Mouse (Mus musculus) monocyte, adult 2 months (primary cell): ENCODE data around the gene Madd.

ENCODE experiments used
- DNase-seq, 2 experiments: peaks; one replicate each; pipeline ENCODE4 v3.0.0; 2022; ENCODE audit warnings: low spot score in 2 of 2, low read depth in 1 of 2

Gene Madd

DNA sequence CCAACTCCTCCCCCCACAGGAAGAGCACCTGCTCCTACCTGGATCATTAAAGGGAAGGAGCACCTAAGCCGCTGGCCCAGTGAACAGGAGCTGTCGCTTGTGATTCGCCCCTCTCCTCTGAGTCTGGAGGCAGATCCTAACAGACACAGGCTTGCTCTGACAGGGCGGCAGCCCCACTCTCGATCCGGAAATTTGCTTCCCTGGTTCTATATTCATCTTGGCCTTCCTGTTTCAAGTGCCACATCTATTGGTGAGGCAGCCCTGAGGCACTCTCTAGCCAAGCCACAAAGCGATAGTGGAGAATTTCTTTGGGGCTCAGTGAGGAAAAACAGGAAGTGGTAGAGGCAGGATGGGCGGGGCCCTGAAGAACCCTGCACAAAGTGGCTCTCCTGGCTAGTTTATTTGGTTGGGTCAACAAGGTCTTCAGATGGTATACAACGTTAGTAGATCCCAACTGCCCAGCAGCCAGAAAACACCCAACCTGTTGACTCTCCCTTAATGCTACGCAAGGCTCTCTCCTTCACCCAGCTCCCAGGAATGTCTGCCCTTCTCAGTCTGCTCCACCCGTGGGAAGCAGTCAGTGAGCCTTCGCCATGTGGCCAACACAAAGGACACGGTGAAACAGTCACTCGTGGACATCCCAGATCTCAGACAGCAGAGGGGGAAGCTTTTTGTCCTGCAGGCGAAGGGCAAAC, at the start of gene Madd:
Madd (minus strand) TSS at position 127 of the 695 bp plus-strand sequence.
- DNase-seq: peak; percentile 64 to 76

DNA sequence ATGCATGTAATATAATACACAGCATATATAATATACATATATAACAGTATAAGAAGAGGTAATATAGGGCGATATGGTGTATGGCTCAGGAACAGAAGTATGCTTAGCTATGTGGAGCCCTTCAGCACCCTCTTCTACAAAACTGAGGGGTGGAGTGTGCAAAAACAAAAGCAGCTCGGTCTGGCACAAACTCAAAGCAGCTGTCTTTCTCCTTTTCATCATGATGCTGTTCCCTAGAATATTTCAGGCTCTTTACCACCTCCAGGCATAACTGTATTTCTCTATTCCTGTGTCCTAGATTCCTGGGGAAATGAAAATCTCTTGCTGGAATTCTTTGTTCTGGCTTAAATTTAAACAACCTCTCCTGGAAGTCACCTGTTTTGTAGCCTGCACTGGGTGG, 46.1 kb upstream of the Madd start:
- DNase-seq: no peak

DNA sequence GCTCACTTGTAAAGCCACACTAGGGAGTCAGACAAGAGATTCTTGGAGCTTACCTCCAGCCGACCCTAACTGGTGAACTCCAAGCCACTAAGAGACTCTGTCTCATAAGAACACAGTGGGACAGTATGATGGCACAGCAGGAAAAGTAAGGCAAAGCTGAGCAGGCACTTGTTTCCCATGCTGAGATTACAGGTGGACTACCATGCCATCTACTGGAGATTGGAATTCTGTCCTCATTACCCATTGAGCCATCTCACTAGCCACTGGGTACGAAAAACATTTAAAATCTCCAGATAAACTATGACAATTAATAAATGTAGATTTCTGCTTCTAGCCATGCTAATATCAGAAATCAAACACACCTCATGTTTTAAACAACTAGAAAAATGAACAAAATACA, 40.0 kb upstream of the Madd start:
- DNase-seq: no peak

DNA sequence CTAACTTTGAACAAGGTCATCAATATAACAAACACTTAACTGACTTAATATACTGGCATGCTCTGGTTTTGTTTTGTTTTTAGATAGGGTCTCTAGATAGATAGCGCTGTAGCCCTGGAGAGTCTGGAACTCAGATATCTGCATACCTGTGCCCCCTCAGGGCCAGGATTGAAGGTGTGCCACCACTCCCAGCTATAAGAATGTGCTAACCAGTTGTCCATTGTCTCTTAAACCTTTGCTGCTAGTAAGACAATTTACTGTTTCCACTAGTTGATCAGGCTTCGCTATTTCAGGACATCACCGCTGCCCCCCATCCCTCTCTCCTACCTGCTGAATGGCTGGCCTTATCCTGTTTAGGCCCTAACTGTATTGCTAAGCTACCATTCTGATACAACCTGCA, 36.9 kb upstream of the Madd start:
- no peak for DNase-seq

DNA sequence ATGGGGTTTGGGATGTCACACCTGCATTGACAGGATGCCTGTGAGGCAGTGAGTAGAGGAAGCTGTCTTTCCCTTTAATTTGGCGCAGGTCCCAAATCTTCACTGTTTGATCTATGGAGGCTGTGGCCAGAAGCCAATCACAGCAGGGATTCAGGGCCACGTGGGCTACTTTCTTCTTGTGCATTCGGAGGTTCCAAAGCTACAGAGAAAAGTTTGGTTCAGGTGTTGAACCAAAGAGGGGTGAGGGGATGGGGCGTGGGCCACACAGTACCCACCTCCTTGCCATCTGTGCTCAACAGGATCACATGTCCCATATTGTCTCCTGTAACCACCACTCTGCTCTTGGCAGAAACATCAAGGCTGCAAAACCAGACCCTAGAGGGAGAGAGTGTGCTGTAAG, 33.4 kb upstream of the Madd start:
- no peak for DNase-seq

DNA sequence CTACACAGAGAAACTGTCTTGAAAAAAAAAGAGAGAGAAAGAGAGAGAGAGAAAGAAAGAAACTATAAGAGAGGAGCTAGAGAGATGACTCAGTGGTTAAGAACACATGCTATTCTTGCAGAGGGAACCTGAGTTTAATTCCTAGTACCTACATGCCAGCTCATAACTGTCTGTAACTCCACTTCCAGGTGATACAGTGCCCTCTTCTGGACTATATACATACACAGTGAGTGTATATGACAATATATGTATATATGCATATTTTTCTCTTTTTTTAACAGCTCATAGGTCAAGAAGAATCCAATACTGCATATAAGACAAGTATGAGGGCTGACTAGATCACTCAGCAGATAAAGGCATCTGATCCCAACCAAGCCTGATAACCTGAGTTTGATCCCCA, 29.7 kb upstream of the Madd start:
- DNase-seq: no peak

DNA sequence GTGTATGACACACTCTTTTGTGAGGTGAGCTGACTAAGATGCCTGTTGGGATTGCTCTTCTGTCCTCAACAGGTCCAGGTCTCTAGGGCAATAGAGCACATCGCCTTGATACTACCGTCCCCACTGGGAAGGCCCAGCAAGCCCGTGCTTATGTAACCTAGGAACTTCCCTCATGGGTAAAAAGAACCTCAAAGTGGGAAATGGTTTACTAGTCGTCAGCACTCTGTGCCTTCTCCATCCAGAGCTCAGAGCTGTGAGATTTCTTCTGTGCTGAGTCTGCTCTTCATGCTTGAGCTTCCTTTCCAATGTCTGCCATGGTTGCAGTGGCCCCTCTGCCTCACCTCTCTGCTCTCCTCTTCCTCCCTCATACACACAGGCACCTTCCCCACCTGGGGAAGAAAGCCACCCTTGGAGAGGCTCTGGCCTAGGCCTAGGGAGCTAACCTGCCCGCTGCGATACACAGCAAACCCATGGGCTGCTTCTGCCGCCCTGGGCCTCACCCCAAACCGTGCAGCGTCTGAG, 22.7 kb upstream of the Madd start:
- DNase-seq: peak in 1 of 2 experiments; percentile 50

DNA sequence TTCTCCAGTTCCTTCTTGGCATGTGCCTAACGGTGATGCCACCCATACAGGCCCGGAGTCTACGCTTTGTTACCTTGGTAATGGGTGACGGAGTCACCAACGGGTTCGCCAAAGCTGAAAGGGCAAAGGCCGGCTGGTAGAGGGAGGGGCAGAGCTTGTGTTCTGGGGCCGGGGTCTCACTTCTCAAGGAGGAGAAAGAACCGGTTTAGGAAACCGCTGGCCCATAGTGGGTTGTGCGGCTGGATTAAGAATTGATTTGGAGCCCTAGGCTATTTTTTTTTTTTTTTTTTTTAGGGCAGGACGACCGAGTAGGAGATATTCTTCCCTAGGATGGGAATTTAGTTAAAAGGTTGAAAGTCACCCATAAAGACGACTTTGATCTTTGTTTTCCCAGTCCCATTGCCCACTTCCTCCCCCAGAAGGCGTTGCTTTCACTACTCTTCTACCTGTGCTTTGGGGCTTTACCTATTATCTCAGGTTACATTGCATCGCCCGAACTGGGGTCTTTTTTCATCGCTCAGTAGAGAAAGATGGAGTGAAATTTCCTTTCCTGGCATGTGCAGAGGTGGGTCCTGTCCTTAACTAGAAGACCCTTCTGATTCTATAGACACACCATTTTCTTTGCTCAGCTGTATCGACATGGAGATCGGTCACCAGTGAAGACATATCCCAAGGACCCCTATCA, 19.5 kb upstream of the Madd start:
- no peak for DNase-seq

DNA sequence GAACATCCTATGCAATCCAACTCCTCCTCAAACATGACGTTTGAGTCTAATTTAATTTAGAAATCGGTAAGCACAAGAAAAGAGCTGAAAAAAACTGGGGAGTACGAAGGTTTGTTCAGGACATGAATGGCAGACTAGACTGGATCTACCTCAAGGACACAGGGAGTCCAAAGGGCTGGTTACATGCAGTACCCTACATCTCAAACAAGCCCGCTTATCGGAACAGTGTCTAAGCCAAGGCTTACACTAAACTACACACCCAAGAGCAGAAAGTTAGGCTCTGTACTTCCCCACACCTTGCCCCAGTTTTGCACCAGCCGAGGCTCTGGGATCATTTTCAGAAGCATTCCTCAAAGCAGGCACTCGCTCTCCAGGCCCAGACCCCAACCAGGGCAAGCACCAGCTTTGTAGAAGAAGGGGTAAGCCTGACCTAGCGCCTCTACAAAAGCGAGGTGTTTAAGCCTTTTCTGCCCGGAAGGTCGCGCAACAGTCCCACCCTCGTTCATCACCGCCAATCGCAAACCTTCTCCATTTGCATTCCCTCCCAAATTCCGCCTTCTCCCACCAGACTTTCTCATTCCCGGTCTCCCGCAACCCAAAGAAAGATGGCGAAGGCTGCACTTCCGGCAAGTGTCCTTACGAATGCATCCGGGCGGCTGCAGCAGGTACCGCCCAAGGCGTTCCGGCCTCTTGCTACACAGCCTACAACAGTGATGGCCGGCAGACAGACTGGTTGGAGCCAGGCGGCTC, 18.8 kb upstream of the Madd start, which contains the start of the genes Nr1h3 and Acp2:
Nr1h3 (minus strand) TSS at position 613 of the 750 bp plus-strand sequence.
Acp2 (plus strand) TSS at position 664 of the 750 bp plus-strand sequence.
- peak; percentile 81 to 92 for DNase-seq

DNA sequence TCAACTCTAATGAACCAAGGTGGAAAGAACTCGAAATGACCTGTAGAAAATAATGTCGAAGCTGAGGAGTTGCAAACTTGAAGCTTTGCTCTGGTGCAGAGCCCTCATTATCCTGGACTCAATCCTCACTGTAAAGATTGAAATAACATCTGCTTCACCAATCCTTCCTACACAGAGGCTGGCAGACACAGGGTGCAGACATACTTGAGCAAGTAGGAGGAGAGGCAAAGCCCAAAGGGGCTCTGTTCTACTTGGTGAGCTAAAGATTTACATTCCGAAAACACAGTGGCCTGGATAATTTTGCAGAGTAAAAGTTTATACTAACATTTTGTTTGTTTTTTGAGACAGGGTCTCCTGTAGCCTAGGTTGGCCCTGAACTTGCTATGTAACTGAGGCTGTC, 15.3 kb upstream of the Madd start:
- no peak for DNase-seq

DNA sequence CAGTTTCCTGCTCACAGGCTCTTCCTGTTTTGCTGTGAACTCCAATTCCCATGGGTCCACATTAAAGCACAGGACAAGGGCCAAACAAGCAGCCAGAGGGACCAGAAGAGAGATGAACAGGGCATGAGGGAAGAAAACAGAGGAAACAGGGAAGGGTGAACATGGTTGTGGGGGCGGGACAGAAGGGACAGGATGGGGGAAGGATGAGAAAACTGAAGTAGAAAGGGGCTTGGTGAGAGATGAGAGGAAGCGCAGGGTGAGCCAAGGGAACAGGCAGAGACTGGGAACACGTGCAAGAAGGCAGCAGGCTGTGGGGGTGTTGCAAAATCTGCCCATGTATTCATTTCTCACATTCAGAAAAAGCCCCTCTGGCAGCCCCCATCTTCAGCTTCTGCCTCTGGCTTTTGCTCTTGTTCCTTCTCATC, 13.0 kb upstream of the Madd start:
- DNase-seq: peak in 1 of 2 experiments; percentile 59

DNA sequence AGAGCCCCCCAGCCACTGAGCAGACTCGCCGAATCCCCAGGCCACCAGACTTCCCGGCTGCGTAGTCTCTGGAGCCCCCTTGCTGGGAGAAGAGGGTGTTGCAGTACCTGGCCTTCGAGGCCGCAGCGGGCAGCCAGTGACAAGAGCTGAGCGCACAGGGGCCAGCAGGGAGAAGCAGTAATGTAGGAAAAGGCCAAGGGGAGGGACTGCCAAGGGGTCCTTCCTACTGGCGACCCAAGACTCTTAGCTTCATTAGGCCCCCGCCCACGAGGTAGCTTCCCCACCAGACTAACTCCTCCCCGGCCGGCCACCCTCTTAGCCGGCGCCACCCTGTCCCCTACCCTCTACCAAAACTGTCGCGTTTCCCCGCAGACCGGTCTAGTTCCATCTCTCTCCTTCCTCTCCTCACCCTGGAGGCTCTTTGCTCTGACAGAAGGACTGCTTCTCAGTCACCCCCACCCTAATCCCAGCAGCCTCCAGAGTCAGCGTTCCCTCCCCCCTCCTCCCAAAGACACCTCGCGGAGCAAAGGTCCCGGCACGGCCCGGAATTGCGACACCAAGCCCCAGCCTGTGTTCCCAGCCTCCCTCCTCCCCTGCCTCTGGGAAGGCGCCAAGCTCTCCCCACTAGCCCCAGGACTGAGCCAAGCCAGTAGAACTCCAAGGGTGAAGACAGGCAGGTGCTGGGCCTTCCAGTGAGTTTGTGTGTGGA, 11.1 kb upstream of the Madd start:
- DNase-seq: peak in 1 of 2 experiments; percentile 45

DNA sequence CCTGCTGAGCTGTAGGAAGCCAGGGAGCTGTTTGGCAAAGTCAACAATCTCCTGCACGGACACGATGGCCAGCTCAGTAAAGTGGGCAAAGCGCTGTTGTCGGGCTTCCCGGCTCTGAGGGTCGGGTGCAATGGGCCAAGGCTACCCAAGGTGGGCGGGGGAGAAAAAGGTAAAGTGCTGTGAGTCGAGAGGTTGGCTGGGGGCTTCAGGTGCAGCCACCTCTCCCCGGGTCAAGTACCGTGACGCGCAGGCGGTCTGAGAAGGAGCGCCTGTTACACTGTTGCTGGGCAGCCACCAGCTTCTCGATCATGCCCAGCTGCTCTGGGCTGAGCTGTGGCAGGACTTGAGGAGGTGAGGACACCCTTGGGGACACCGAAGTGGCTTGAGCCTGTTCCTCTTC, 6.9 kb upstream of the Madd start:
- DNase-seq: no peak

DNA sequence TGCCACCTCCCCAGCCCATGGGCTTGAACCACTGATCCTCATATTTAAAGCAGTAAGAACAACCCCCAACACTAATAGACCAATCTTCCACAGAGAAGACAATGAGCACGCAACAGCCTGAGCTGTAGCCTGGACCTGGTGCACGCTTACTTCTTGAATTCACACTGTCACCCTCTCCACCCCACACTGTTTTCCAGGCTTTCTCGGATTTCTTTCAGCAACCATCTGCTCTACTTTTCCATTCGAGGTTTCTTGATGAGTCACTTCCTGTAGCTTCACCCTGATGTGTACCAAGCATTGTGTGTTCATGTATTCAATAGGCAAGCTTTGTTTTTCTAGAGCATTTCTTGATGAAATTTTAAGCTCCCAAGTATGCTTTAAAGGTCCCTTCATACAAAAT, 3.8 kb upstream of the Madd start:
- no peak for DNase-seq

DNA sequence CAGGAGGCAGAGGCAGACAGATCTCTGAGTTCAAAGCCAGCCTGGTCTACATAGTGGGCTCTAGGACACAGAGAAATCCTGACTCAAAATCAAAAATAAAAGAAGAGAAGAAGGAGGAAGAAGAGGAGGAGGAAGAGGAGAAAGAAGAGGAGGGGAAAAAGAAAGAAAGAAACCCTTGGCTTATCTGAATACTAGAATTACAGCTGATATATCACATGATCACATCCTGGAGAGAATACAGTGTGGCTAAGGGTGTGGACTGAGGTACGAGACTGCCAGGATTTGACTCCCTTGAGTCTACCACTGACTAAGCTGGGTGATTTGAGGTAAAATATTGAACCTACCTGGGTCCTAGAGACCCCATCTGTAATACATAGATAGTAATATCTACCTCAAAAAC, 2.6 kb upstream of the Madd start:
- DNase-seq: no peak

DNA sequence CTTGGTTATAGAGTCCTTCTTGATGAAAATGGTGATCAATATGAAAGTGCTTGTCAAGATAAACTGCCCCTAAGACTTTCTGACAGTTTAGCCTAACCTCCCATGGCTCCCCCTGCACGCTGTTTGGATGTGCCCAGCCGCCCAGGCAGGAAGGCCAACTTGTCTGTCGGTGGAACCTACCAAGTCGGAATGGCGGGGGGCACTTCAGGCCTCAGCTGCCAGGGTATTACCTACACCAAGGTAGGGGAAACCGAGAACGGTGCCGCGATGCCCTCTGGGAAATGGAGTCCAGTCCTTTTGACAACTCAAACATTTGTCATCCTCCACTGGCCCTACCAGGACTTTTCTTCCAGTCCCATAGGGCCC, 506 bp downstream of the Madd start:
- DNase-seq: peak; percentile 82 to 88

DNA sequence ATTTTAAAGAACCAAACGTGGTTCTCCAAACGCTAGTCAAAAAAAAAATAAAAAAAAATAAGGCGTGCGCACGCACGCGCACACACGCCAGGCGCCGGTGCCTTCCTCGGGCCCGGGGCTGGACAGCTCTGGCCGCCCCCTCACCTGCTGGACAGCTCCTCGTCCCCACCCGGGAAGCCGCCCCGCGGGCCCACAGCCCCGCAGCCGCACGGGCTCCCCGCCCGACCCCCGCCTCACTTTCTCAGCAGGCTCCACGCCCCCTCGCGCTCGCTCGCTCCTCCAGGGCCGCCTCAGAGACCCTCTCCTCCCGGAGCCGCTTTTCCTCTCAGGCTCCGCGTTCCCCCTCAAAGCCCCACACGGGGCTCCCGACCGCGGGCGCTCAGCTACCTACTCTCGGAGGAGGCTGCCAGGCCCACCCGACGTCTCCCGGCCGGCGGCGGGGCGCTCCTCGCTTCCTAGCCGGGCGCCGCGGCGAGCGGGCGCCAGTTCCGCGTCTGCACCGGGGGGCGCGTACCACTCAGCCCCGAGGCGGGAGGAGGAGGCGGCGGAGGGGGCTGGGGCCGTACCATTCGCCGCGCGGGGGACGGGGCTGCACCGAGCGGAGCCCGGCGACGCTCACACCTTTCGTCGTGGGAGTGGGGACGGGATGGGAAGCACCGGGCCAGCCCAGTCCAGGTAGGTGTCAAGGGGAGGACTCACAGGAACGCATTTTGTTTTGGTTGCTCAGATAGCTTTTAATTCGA, 1.1 kb downstream of the Madd start:
- DNase-seq: peak; percentile 32 to 45

DNA sequence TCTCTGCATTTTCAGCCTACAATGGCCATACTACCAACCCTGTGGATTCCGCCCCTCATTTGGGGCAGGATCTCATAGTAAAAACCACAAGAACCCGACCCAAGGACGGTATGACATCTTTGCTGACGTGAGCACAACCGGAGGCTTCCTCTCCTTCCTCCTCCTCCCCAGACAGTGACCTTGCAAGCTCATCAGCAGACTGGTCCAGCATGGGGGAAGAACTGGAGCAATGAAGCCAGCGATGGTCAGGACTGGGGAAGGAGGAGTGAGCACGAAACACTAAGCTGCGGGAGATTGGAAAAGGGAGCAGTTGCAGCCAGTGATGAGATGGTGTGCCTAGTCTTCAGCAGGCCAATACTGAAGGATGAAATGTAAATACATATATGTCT, 1.6 kb downstream of the Madd start:
- DNase-seq: peak in 1 of 2 experiments; percentile 18

DNA sequence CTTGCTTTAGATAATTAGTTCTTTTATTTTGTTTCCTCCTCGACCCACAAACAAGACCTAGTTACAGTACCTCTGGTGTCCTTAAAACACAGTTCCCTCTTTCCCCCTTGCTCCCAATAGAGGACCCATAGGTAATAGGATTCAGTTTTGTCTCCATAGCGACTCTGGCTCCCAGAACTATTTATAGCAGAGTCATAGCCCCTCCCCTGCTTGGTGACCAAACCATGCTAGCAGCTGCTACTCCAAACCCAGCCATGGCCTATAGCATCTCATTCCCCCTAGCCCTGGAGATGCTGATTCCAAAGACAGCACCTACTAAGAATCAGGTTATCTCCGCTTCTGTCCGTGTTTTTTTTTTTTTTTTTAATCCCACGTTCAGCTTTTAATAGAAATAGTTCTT, 2.9 kb downstream of the Madd start:
- DNase-seq: no peak

DNA sequence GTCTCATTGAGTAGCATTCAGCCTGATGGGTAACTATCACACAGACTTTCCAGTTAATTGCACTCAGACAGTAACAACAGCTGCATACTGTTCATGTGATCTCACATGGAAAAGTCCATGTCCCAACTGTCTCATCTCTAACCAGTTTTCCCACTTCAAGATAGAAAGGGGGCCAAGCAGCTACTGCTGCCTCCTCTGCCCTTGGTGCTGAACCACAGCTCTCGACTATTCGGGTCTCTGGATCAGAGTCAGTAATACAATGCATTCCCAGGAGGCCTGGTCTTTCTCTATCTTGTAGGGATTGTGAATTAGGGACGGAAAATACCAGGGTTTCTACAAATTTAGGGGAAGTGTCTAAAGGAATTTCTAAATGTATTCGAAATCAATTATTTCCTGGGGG, 3.8 kb downstream of the Madd start:
- no peak for DNase-seq
